Mouse (Mus musculus) embryo, embryonic 11.5 days (tissue): ENCODE data around the gene Mrap.

Source experiments
- DNase-seq: peaks from one replicate; pipeline ENCODE4 v3.0.0-alpha.2; 2012; ENCODE audit warnings: low read depth, low spot score

The Mrap gene

DNA sequence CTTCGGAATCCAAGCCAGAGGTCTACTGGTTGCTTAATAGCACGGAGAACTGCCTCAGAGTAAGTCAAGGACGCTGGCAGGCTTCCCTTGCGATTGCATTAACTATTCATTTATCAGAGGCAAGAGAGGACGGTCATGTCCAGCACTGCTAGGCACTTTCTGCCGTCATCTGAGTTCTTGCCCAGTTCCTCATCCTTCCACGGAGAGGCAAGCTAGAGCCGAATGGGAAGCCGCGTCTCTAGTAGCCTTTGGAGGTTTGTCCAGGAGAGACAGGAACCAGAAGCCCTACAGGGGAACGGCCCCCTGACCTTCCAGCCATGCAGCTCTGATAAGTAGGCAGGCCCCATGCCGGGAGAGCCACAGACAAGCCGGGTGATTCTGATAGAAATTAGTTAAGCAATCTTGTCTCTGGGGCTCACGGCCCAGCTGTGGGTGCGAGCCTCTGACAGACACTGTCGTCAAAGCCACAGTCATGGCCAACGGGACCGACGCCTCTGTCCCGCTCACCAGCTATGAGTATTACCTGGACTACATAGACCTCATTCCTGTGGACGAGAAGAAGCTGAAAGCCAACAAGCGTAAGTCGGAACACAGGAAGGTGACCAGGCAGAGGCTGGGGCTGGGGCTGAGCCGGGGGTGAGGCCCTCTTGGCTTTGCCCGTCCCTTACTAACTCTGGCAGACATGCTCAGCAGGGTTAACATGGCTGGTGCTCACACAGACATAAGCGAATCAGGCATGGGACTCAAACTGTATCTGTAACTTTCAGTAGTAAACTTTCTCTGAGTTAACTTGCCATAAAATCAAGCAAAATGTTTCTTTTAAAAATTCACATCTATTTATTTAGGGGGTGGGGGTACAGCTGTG, at the start of gene Mrap:
Gene Mrap, plus strand, starts transcription at position 116 of the 865 bp plus-strand sequence.
- no peak for DNase-seq

DNA sequence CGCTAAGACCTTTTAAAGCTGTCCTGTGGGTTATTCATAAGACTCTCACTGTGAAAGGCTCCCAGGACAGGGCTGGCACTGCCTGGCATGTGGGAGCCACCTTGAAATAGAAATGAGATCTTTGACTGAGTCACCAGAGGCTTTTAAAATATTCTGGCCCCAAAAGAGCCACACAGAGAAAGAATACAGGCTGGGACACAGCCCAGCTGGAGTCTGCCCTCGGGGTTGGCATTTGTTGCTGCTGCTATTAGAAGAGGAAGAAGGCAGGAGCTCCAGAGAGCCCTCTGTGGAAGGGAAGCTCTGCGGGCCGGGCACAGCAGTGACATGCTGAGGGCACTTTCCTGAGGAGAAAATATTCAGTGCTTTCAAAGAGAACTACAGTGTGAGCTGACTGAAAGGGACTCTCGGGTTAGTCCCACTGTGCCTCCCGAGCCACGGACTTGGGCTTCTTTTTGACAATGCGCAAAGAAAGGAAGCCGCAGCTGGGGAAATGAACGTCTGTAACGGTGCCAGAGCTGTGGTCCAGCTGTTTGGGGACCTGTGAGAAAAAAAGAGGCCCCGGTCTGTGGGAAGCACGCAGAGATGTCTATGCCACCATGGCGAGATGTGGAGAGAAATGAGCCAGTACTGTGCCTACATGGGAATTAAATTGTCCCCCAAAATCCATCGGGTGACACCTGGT, 45.2 kb upstream of the Mrap start:
- DNase-seq = no peak

- no peak for DNase-seq
Measured at GRCm38 (mm10) chr16:90693625-90694024, 44.4 kb upstream of the Mrap start.

- peak; percentile 38 for DNase-seq
Measured at GRCm38 (mm10) chr16:90694719-90695118, 43.3 kb upstream of the Mrap start.

GRCm38 (mm10) chr16:90695121-90695520, 42.9 kb upstream of the Mrap start:
- DNase-seq = no peak

GRCm38 (mm10) chr16:90696306-90696705, 41.7 kb upstream of the Mrap start:
- DNase-seq = no peak

GRCm38 (mm10) chr16:90699390-90699789, 38.6 kb upstream of the Mrap start:
- DNase-seq = no peak

- DNase-seq = no peak
Measured at GRCm38 (mm10) chr16:90701541-90701940, 36.5 kb upstream of the Mrap start.

GRCm38 (mm10) chr16:90703646-90704045, 34.4 kb upstream of the Mrap start:
- no peak for DNase-seq

- DNase-seq = no peak
Measured at GRCm38 (mm10) chr16:90704161-90704825, 33.7 kb upstream of the Mrap start.

- DNase-seq = no peak
Measured at GRCm38 (mm10) chr16:90706279-90706678, 31.7 kb upstream of the Mrap start.

- DNase-seq = no peak
Measured at GRCm38 (mm10) chr16:90709711-90710289, 28.2 kb upstream of the Mrap start.

- no peak for DNase-seq
Measured at GRCm38 (mm10) chr16:90710313-90710712, 27.7 kb upstream of the Mrap start.

GRCm38 (mm10) chr16:90724051-90724450, 14.0 kb upstream of the Mrap start:
- DNase-seq = no peak

DNA sequence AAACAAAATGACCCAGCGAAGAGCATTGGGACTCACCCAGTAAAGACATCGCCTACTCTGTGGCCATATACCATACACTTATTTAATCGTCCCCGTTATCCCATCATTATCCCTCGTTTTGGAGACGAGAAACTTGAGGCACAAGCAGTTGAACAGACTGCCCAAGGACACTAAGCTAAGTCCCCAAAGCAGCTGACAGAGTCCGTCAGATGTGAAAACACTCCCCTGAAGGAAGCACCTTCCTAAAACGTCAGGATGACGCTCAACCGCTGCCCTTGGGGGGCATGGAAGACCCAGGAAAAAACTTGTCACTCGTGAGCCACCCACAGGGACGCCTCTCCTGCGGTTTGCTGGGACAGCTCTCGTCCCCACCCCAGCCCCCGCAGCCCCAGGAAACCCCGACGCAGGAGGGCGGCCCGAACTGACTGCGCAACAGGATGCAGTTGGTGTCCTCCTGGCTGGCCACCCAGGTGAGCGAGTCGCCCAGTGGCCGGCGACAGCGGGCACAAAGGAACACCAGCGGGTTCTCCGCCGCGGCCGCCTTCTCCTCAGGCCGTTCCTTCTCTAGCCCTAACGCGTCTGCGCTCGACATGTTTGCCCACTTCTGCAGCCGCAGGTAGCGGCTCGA, 11.3 kb upstream of the Mrap start:
- DNase-seq = no peak

DNA sequence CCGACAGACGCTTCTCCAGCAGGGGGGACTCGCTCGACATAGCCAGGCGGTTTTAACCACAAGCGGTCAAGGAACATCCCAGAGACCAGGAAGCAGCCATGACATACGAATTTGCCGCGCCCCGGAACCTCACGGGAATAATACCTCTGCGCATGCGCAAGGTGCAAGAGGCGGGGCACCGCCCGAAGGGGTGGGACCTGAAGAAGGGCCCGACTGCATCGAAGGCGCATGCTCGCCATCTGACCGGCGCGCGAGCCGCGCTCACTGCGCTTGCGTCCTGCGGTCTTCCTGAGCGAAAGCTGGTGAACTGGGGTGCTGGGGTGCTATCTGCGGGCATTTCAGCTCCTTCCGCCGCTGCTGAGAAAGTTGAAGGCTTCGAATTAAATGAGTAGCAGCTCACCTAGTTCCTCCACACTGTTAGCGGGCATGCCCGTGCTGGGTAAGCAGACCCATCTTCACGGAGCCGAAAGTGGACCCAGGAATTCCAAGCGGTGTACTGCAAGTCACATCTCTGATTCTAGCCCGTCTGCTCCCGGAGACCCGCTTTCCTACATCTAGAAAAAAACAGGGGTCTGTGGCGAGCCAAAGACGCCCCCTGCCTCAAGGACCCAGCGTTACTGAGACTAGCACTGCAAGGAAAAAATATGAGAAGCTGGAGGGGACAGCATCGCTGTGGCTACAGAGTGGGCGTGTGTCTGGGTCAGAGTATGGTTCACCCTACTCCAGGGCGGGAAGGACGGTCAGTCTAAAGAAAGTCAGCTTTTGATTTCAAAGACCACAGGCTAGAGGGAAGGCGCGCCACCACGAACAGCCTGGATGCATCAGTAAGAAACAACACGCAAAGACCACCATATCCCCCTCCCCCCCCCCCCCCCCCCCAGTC, 10.5 kb upstream of the Mrap start, which contains the start of gene Mis18a:
Gene Mis18a, minus strand, starts transcription at position 172 of the 883 bp plus-strand sequence.
- peak; percentile 97 for DNase-seq

- no peak for DNase-seq
Measured at GRCm38 (mm10) chr16:90735611-90736010, 2.4 kb upstream of the Mrap start.

DNA sequence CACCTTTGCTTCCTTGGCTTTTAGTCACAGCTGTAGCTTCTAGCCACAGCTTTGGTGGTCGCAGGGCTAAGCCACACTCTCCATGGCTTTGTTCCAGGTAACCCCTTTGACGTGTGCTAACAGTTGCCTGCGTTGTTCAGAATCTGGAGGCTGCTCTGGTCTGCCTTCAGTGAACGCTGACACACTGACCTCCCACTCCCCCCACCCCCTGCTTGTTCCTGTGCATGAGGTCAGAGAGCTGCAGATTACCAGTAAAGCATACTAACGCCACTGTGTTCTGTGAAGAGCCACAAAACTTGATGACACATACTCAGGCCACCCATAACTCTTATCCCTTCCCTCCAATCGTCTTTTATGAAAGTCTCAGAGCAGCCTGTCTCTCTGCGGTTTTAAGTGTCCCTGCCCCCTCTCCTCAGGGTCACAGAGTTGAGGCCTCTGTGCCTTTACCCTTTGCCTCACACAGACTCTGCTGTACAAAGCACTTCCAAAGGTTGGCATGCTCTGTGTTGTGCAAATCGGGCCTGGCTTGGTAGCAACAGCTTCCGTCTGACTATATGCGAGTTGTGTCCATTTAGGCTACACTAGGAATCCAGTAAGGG, 1.2 kb upstream of the Mrap start:
- DNase-seq = no peak

- DNase-seq = no peak
Measured at GRCm38 (mm10) chr16:90747143-90747542, 9.1 kb downstream of the Mrap start.

- no peak for DNase-seq
Measured at GRCm38 (mm10) chr16:90748169-90748568, 10.2 kb downstream of the Mrap start.
